Mouse (Mus musculus): ENCODE measurements at regions not wholly inside any gene's neighbourhood (a gene's known extent, or its start where the extent isn't known, plus 50 kb on each side); places are given as distances from the start of the nearest gene placed in this dataset.

GRCm38 (mm10) chr5:111553471-111554382, 136.6 kb downstream of the Mn1 start:
- no peak for DNase-seq

DNA sequence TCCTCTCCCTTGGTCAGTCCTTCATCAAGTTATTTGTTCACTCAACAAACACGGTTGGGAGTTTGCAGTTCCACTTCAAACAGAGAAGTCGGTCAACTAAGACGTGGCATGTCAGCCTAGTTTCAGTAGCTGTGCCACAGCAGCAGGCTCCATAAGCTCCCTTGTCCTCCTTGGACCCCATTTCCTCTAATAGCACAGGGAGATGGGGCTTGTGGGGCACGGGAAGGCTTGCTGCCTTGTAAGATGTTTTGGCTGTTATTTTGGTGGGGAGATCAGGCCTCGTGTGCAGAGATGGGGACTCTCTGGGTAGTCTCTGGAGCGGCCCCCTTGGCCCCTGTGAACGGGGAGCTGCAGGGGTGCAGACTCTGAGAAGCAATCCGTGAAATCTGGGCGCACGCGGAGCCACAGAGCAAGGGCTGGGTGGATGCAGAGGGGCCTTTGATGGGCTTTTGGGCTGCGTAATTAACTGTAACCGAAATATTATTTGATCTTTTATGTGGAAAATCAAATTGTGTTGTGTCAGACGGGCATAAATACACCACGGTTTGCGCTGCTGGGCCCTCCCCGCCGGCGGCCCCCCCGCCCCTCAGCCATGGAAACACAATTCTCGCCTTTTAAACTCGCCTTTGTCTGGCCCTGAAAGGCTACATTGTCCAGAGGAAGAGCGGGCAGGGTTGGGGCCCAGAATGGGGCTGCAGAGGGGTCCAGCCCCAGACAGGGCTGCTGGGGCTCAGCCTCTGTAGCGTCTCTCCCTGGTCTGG, 137.6 kb downstream of the Mn1 start:
- DNase-seq, result no peak

DNA sequence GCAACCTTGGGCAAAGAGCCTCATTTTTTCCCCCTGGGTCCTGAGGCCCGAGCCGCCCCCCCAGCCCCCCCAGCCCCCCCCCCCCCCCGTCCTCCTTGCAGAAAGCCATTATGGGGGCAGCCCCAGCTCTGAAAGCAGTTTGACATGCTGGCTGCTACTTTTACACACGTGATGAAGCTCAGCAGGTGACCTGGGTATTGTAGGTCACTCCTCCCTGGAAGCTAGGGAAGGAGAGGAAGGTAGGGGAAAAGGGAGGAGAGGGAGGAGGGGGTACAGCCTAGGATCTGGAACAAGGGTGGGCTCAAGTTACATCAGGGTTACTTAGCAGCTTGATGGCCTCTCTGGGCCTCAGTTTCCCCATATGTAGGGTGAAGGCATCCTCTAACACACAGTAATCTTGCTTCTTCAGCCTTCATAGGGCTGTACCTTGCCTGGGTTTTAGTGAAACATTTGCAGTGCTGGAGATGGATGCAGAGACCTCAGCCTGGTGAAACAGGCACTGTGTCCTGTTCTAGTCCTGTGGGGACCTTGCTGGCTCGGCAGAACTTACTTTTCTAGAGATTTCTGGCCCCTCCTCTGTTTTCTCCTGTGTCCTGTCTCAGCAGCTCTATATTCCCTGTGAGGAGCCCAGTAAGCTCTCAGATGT, 138.3 kb downstream of the Mn1 start:
- no peak for DNase-seq

GRCm38 (mm10) chr5:111555981-111556380, 138.8 kb downstream of the Mn1 start:
- no peak for DNase-seq

DNA sequence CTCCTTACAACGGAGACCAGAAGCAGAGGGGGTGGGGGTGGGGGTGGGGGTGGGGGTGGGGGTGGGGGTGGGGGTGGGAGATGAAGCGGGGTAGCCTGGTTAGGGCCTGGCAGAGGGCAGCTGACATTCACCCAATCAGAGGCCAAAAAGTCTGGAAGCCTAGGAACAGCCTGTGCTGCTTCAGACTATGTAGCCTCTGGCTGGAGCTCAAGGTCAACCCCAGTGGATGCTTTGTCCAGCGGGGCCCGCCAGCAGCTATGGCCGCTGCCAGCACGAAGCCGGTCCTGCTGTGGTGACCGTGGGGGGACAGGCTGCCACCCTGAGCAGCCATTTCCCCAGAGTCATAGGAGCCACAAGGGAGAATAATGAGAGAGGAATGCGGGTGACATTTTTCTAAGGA, 143.3 kb downstream of the Mn1 start:
- no peak for DNase-seq

GRCm38 (mm10) chr5:111561301-111561700, 144.1 kb downstream of the Mn1 start:
- DNase-seq, result no peak

DNA sequence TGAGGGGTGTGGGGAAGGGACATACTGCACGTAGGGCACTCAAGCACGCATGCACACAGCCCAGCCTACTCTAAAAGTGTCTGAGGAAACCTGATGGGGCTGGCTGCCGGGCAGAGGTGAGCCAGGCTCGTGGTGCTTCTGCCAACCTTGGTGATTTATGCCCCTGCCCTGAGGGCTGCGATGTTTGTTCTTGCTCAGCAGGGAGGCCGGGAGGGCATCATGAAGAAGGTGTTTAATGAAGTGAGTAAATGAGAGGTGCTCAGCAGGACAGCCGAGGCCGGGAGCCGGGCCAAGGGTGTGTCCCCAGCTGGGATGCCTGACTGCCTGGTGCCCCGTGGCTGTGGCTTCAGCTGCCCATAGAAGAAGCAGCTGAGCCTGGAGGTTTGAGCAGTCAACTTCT, 153.7 kb downstream of the Mn1 start:
- DNase-seq, result no peak

DNA sequence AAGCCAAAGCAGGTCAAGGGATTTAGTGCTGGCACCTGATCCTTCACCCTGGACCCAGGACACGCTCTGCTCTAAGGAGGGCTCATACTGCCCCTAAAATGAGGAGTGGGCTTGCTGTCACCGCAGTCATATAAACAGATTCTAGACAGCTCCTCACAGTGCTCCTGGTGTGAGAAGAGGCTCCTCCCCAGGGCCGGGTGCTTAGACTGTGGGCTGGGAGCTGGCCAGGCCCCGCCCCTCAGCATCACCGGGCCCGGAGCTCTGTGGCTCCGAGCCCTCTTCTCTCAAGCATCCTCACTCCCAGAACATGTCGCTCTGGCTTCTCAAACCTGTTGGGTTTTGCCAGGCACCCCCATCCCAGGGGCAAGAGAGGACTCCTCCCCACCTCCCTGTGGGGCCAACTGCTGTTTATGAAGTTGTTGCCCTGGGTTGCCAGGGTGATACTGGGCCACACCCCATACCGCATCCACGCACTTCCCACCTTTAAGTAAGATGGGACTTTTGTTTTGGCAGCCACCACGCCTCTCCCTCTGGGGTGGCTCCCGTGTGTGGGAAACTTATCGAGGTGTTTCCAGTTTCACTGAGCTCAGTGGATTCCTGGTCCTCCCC, 156.2 kb downstream of the Mn1 start:
- no peak for DNase-seq

- DNase-seq, result no peak
Measured at GRCm38 (mm10) chr5:111574219-111574840, 157.2 kb downstream of the Mn1 start.

DNA sequence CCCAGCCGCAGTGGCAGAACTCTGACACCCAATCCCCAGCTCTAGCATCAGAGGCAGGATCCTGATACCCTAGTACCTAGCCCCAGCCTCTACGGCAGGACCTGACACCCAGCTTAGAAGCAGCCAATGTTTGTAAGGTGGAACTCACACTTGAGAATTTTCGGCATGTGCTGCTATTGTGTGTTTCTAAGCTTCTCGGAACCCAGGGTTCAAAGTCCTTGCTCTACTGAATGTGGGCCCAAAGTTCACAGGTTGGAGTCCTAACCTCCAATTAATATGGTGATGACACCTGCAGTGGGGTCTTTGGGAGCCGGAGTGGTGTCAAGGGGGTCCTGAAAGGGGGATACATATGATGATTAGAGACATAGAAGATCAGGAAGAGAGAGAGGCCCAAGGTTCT, 158.2 kb downstream of the Mn1 start:
- DNase-seq, result no peak

- DNase-seq, result no peak
Measured at GRCm38 (mm10) chr5:111577441-111577840, 156.3 kb upstream of the Gm26897 start.

- no peak for DNase-seq
Measured at GRCm38 (mm10) chr5:111578088-111578487, 155.6 kb upstream of the Gm26897 start.

- no peak for DNase-seq
Measured at GRCm38 (mm10) chr5:111578977-111579727, 154.6 kb upstream of the Gm26897 start.

- no peak for DNase-seq
Measured at GRCm38 (mm10) chr5:111580870-111581771, 152.6 kb upstream of the Gm26897 start.

GRCm38 (mm10) chr5:111582004-111582403, 151.7 kb upstream of the Gm26897 start:
- no peak for DNase-seq

DNA sequence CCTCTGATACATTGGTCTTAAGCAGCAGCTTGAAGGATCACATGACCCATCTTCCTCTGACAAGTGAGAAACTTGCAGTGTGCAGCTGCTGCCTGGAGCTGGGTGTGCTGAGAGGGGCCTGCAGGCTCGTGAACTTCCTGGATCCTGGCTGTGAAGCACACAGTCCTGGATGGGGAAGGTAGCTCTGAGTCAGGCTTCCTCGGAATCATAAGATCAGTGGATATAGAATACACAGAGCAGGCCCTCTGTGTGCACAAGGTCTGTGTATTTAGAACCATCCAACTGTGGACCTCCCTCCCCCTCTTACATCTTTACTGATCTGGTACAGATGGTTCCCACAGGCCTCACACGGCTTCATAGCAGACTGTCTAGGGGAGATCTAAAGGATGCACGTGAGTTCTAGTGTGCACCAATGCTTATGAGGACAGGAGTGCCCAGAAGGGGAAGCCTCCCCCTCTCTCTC, 143.1 kb upstream of the Gm26897 start:
- DNase-seq, result no peak

DNA sequence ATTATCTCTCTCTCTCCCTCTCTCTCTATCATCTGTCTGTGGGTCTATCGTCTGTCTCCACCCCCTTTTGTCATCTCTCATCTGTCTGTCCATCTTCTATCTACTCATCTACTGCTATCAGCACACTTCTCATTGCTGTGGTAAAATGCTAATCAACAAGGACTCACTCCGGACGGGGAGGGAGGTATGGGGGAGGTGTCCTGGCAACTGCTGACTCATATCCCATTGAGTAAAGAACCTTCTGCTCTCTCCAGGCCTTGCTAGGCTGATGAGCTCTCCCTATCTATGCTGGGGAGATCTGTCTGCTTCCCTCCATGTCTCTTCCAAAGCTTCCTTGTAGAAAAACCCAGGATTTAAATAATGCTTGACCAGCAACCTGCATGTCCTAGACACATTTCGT, 140.9 kb upstream of the Gm26897 start:
- no peak for DNase-seq

DNA sequence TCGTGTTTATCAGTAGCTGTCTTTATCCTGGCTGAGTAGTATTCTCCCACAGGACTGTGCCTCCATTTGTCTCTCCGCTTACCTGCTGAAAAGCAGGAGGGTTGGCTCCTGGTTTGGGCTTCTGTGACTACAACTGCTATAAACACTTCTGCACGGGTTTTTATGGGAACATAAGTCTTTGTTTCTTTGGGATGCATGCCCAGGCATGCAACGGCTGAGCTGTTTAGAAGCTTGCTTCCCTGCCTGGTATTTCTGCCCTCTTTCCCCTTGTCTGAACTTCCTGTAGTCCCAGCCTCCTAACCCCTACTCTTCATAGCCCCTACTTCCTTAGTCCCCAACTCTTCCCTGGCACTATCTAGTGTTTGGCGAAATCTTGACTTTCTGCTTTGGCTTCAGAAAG, 139.6 kb upstream of the Gm26897 start:
- no peak for DNase-seq

DNA sequence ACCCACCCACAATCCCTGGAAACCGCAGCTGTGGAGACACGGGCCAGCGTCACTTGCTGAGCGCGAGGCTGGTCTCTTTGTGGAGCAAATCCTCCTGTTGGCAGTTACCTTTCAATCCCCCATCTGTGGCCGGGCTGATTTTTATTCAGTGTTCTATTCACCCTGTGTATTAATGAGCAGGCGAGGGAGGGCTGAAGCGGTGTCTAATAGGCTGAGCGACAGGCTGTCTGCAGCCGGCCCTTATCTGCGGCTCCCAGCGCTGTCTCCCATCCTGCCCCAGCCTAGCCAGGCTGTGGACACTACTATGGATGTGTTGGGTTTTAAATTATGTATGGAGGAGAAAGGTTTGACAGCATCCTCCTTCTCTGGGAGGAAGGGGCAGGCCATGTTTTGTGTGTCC, 138.3 kb upstream of the Gm26897 start:
- no peak for DNase-seq

DNA sequence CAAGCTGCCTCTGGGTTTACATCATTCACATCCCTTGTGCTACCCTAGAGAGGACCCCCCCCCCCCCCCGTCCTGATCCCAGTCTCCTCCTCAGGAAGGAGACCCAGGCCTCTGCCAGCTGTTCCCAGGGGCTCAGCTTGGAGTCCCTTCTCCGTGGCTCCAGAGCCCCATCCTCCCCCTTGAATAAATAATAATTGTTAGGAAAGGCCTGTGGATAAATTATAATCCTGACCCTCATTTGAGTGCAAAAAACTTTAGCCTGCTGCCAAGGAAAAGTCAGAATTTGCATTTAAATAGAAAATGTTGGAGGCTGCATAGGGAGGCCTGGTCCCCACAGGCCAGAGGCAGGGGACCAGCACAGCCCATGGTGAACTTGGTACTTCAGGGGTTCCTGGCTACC, 136.0 kb upstream of the Gm26897 start:
- no peak for DNase-seq
